In genomic region chr4:54615886-54616285, GRCm38 (mm10) we compare ENCODE assay signal across 23 mouse cellular contexts.
A peak's percentile ranks its signal among the peaks of the same experiment; 100 is the strongest.
DNase-seq lines count a peak whose midpoint lies in the region; ATAC-seq and TF ChIP-seq lines count a peak whose summit lies in the region.
"Had no signal": no experiment of that assay in that cellular context is flagged by ENCODE, and none has a peak within 500 bp of the region (broad histone marks: within the 10 kb centered on the region; RNA-seq: fewer than 3 reads in every experiment).

No protein-coding gene starts in this region.

- H3K4me1 ChIP-seq in hindbrain, embryonic 10.5 days (replicated peaks): peaks cover 41% of the 10 kb centered on the region
- no peaks in the 10 kb centered on the region for H3K4me1 ChIP-seq in hindbrain, postnatal 0 days (ENCODE audit: insufficient read depth, low read length)
- peaks cover 26% of the 10 kb centered on the region for H3K4me1 ChIP-seq in embryonic facial prominence, embryonic 10.5 days
- peaks cover 9% of the 10 kb centered on the region; the same call in 1 of the 2 replicates for H3K4me1 ChIP-seq in kidney, embryonic 15.5 days
- H3K4me1 ChIP-seq: embryonic facial prominence, embryonic 12.5 days; liver, embryonic 13.5 days had no signal

- no peak for ATAC-seq in hindbrain, postnatal 0 days
- ATAC-seq in kidney, embryonic 15.5 days (replicated peaks; ENCODE audit: low FRiP score): peak; percentile 55
- ATAC-seq: activated CD4-positive, CD25-positive, alpha-beta regulatory T cell, adult 4 months; intestine, postnatal 0 days; Patski had no signal

- no peaks in the 10 kb centered on the region for H3K9me3 ChIP-seq in hindbrain, embryonic 10.5 days
- no peaks in the 10 kb centered on the region for H3K9me3 ChIP-seq in hindbrain, postnatal 0 days (ENCODE audit: low read length)
- no peaks in the 10 kb centered on the region for H3K9me3 ChIP-seq in embryonic facial prominence, embryonic 10.5 days
- no peaks in the 10 kb centered on the region for H3K9me3 ChIP-seq in kidney, embryonic 15.5 days (replicated peaks)
- H3K9me3 ChIP-seq: embryonic facial prominence, embryonic 12.5 days; hindbrain, embryonic 15.5 days; limb, embryonic 10.5 days; liver, embryonic 13.5 days; megakaryocyte, embryonic 14.5 days; neural tube, embryonic 13.5 days had no signal

- 33% methylated on average over 1 of the region's 1 CpGs for WGBS in hindbrain, embryonic 10.5 days
- 25% methylated on average over 1 of the region's 1 CpGs for WGBS in hindbrain, postnatal 0 days
- 35% methylated on average over 1 of the region's 1 CpGs for WGBS in embryonic facial prominence, embryonic 10.5 days
- 11% methylated on average over 1 of the region's 1 CpGs for WGBS in kidney, embryonic 15.5 days

- H3K36me3 ChIP-seq in hindbrain, embryonic 10.5 days: no peaks in the 10 kb centered on the region
- no peaks in the 10 kb centered on the region for H3K36me3 ChIP-seq in hindbrain, postnatal 0 days (ENCODE audit: insufficient read depth, low read length)
- H3K36me3 ChIP-seq in embryonic facial prominence, embryonic 10.5 days (replicated peaks): no peaks in the 10 kb centered on the region
- no peaks in the 10 kb centered on the region for H3K36me3 ChIP-seq in kidney, embryonic 15.5 days
- H3K36me3 ChIP-seq: embryonic facial prominence, embryonic 12.5 days; hindbrain, embryonic 15.5 days; limb, embryonic 10.5 days; liver, embryonic 13.5 days; neural tube, embryonic 13.5 days had no signal

- H3K27ac ChIP-seq in hindbrain, embryonic 10.5 days: peak overlapping the region; percentile 59; the same call in 1 of the 2 replicates
- H3K27ac ChIP-seq in hindbrain, postnatal 0 days: no peak overlapping the region
- H3K27ac ChIP-seq in embryonic facial prominence, embryonic 10.5 days (replicated peaks): peak overlapping the region; percentile 35; the same call in 1 of the 2 replicates
- 0 out of 2 replicates have a peak overlapping the region, but pooled peaks have one; percentile 9 for H3K27ac ChIP-seq in kidney, embryonic 15.5 days
- H3K27ac ChIP-seq: embryonic facial prominence, embryonic 12.5 days; hindbrain, embryonic 15.5 days; limb, embryonic 10.5 days; liver, embryonic 13.5 days; neural tube, embryonic 13.5 days had no signal

- no peak for TF ChIP-seq CTCF in hindbrain, postnatal 0 days (IDR thresholded peaks at IDR 0.05; ENCODE audit: low read depth)

- no peak for DNase-seq in hindbrain, embryonic 10.5 days (ENCODE audit: low spot score)
- DNase-seq in hindbrain, postnatal 0 days (ENCODE audit: low spot score): no peak
- peak; percentile 15 for DNase-seq in embryonic facial prominence, embryonic 10.5 days (ENCODE audit: low spot score)
- peak; percentile 34 for DNase-seq in retina, adult 2 months (ENCODE audit: low read depth, low spot score)
- DNase-seq in layer of hippocampus, postnatal 36 days: no peak
- no peak for DNase-seq in heart, adult 18-20 months
- DNase-seq: adrenal gland, postnatal 14 days; B cell, adult 2 months; cerebellum, postnatal 36 days; gastrocnemius, postnatal 25 days; liver, embryonic 13.5 days; right cerebral cortex, postnatal 4 days; thymus, postnatal 25 days had no signal

- no peak overlapping the region for H3K4me3 ChIP-seq in hindbrain, embryonic 10.5 days
- H3K4me3 ChIP-seq in hindbrain, postnatal 0 days (ENCODE audit: low read length): no peak overlapping the region
- no peak overlapping the region for H3K4me3 ChIP-seq in embryonic facial prominence, embryonic 10.5 days
- H3K4me3 ChIP-seq in kidney, embryonic 15.5 days (replicated peaks): no peak overlapping the region
- H3K4me3 ChIP-seq: embryonic facial prominence, embryonic 12.5 days; hindbrain, embryonic 15.5 days; limb, embryonic 10.5 days; liver, embryonic 13.5 days; megakaryocyte, embryonic 14.5 days; neural tube, embryonic 13.5 days had no signal

- no peak overlapping the region for H3K9ac ChIP-seq in hindbrain, postnatal 0 days (replicated peaks; ENCODE audit: low read length)
- no peak overlapping the region for H3K9ac ChIP-seq in kidney, embryonic 15.5 days
- H3K9ac ChIP-seq: embryonic facial prominence, embryonic 12.5 days; hindbrain, embryonic 15.5 days; liver, embryonic 13.5 days; neural tube, embryonic 13.5 days had no signal

- no peak overlapping the region for H3K4me2 ChIP-seq in hindbrain, postnatal 0 days (ENCODE audit: low read depth, low read length)
- no peak overlapping the region for H3K4me2 ChIP-seq in kidney, embryonic 15.5 days
- H3K4me2 ChIP-seq: embryonic facial prominence, embryonic 12.5 days; heart, embryonic 11.5 days; hindbrain, embryonic 15.5 days; liver, embryonic 13.5 days; neural tube, embryonic 13.5 days had no signal

- H3K27me3 ChIP-seq in hindbrain, embryonic 10.5 days (ENCODE audit: insufficient read depth, poor library complexity, severe bottlenecking): no peaks in the 10 kb centered on the region
- H3K27me3 ChIP-seq in hindbrain, postnatal 0 days (ENCODE audit: insufficient read depth, low read length): no peaks in the 10 kb centered on the region
- H3K27me3 ChIP-seq in embryonic facial prominence, embryonic 10.5 days (replicated peaks; ENCODE audit: low read depth, poor library complexity, severe bottlenecking): no peaks in the 10 kb centered on the region
- no peaks in the 10 kb centered on the region for H3K27me3 ChIP-seq in kidney, embryonic 15.5 days
- H3K27me3 ChIP-seq: embryonic facial prominence, embryonic 12.5 days; hindbrain, embryonic 15.5 days; liver, embryonic 13.5 days; neural tube, embryonic 13.5 days; Patski had no signal

Comparison
In these comparisons a context has a peak if more than half of its experiments do, and no peak if none do; other contexts are left out.
1. DNase-seq: peak in embryonic facial prominence, embryonic 10.5 days (single experiment) and retina, adult 2 months (single experiment); none in hindbrain, embryonic 10.5 days (single experiment), hindbrain, postnatal 0 days (single experiment), layer of hippocampus, postnatal 36 days (0 of 2) and heart, adult 18-20 months (0 of 2).